Mouse (Mus musculus): Measurements from ENCODE around the gene Sez6l2. TPM values are rescaled to one million over a fixed set of nuclear protein-coding genes. Genes with fewer than 3 reads are reported as not detected.
A peak's percentile ranks its signal among the peaks of the same experiment; 100 is the strongest.
"Not testable (repeated sequence)": the region's sequence is repeated elsewhere in the genome, so short reads cannot be mapped to it uniquely, and the experiment has no call there.

The Sez6l2 gene
- under 1 TPM; 0.17 to 0.58 TPM for polyA plus RNA-seq (2017; shearing (Covaris generic))

DNA sequence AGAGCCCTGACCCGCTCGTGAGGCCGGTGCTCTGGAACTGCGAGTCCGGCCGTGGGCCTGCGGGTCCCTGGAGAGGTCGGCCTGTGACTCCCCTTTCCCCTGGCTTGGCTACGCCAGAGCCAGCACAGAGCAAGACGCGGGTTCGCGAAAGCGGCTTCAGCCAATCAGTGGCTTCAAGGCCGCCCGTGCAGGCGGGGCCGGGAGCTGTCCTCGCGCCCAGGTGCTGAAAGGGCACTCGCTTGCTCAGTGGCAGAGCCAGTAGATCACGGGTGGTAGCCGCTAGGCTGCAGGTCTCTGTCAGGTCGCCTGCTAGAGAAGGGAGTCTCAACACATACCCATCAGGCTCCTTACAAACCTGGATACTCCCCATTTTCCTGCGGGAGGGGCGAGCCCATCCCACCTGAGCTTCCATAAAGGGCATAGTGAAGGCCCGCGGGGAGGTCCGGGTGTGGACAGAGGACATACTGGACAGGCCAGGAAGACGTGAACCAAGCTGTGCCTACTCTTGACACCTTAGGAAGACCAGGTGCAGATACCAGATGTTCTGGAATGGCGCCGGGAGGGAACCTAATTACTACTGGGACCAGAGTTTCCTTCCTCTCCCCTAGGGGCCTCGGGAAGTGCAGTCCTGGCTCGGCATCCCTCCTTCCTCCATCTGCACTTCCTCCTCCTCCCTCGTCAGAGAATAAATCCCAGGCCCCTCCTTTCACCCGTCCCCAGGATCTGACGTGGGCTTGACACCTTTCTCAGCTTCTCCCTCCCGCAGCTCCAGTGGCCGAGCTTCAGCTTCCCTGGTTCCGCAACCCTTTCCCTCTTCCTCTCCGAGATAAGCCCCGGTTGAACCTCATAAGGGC lies at the start of gene Sez6l2:
Gene Sez6l2, plus strand, starts transcription at position 771 of the 854 bp plus-strand sequence.
- peak; percentile 74 for ATAC-seq

DNA sequence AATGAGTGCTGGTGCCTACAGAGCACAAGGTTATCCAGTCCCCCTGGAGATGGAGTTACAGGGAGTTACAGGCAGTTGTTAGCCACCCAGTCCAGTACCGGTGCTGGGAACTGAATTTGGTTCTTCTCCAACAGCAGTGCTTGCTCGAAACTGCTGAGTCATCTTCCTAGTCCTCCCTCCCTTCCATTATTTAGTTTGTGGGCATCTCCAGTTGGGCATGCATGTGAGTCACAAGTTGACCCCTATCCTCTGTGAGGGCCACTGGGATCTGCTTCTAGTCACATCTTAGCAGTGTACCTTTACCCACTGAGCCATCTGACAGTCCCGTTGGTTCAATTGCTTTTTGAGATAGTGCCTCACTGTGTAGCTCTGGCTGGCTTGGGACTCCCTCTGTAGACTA lies 44.8 kb upstream of the Sez6l2 start:
- ATAC-seq, result no peak

DNA sequence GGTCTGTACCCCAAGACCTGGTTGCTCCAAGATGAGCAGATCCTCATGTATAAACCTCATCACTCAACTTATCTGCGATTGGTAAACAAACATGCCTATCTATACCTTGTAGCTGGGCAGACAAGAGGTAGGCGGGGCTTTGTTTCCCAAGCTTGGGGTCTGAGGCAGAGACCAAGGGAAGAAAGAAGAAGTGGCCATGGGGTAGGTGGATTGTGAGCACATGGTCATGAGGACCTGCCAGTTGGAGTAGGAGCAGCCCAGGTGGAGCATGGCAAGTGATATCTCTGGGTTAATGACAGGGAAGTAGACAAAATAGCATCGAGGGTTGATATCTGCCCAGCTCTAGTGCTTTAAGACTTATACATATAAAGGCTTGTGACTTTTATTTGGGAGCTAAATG lies 35.5 kb upstream of the Sez6l2 start:
- no peak for ATAC-seq

DNA sequence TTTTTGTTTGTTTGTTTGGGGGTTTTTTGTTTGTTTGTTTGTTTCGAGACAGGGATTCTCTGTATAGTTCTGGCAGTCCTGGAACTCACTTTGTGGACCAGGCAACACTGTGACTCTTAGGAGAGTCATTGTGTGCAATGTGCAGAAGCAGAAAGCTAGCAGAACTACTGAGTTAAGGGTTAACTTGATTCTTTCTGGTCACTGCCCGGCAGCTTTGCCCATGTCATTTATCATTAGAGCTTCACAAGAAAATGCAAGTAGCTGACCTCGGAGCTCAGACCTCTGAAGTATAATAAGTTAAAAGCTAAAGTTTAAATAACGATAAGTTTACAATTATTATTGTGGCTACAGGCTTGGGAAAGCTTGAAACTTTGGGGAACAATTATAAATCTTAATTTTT lies 32.0 kb upstream of the Sez6l2 start:
- not testable (repeated sequence) for ATAC-seq

DNA sequence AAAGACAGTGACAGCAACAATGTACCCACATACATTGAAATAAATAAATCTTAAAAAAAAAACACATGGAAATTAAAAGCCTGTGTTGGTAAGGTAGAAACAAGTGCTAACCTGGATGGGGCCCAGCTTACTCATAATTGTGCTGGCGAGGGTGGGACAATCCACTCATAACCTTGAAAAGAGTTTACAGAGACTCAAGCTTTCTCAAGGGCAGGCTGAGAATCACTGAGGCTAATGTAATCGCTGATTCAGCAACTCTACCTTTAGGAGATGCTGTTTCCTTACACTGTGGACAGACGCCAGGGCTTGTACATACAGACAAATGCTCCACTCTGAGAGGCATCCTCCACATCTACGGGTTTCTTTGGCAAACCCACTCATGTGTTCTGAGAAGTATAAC lies 30.4 kb upstream of the Sez6l2 start:
- no peak for ATAC-seq

DNA sequence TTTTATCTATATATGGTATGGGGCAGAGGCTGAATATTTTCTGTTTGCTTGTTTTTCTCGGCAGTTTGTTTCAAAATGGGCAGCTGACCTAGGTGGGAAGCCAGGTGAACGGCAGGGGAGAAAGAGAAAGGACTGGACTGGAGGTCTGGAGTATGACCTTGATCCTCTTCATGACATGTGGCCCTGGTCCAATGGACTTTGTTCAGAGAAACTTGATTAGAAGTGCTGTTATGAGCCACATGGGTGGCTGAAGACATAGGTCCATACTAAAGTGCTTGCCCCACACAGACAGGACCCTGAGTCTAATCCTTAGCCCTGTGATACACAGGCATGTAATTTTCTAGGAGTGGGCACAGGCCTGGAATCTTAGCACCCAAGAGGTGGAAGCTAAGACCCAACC lies 28.8 kb upstream of the Sez6l2 start:
- no peak for ATAC-seq

DNA sequence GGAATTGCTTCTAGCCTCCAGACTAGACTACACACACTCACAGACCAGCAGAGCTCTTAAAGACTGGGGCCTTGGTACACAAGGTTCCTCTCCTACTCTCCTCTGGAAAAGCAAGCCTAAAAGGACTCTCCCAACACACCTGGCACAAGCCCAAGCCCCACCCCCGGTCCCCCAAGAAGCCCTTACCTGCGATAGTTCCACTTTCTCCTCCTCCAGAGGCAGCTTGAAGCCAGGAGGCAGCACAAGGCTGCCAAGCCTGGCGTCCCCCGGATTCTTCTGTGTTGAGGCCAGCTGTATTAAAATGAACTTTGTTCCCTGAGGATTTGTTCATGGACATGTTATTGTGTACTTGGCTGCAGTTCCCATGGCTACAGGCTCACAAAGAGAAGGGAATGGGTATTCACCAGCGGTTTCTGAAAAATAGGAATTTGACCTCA lies 27.7 kb upstream of the Sez6l2 start, which contains the start of gene Tmem219:
Gene Tmem219, minus strand, starts transcription at position 294 of the 437 bp plus-strand sequence.
- no peak for ATAC-seq

DNA sequence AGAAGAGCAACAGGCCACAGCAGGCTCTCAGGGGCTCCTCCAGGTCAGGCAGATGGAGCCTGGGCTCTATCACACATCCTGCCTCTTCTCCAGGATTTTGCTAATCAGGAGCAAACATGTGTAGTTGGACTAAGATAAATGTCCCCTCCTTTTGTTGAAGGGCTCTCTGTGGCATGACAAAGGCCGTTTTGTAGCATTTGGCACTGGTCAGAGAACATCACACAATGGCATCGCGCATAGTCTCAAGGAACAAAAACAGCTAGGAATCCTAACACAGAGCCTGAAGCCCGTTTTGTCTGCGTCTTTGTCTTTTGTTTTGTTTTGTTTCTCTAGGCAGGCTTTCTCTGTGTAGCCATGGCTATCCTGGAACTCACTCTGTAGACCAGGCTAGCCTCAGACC lies 26.4 kb upstream of the Sez6l2 start:
- no peak for ATAC-seq

DNA sequence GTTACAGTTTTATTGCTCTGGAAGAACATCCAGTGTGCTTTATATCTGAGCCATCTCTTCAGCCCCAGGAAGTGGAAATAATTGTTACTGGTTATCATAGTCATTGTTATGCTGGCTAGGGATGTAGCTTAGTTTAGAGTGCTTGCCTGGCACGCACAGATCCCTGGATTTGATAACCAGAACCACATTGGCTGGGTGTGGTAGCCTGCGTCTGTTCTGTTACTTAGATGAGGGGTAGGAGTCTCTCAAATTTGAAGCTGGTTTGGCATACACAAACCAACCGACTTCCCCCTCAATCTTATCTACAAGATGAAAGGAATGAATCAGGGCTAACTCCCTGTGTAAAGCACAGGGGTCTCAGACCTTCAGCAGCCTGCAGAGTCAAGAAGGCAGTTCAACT lies 24.1 kb upstream of the Sez6l2 start:
- no peak for ATAC-seq

DNA sequence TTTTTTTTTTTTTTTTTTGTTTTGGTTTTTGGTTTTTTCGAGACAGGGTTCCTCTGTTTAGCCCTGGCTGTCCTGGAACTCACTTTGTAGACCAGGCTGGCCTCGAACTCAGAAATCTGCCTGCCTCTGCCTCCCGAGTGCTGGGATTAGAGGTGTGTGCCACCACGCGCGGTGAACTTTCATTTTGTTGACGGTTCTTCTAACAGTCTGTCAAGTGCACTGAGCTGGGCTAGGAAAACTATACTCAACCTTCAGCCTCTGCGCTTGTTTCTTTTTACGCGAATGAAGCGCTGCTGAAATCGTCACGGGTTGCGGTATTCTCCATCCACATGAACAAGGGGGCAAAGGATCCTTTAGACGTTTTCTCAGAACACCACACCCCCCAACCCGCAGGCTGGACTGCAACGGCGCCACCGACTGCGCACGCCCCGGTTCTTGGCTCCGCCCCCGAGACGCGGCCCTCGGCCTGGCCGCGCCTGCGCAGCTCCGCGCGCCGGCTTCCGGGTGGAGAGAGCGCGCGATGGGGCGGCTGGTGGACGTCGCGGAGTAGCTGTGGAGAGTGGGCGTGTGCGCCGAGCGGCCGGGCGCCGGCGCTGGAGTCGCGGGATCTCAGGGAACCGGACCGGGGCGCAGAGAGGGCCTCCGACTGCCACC lies 21.9 kb upstream of the Sez6l2 start, which contains the start of gene Kctd13:
Gene Kctd13, plus strand, starts transcription at position 496 of the 654 bp plus-strand sequence.
- ATAC-seq, result peak; percentile 91

DNA sequence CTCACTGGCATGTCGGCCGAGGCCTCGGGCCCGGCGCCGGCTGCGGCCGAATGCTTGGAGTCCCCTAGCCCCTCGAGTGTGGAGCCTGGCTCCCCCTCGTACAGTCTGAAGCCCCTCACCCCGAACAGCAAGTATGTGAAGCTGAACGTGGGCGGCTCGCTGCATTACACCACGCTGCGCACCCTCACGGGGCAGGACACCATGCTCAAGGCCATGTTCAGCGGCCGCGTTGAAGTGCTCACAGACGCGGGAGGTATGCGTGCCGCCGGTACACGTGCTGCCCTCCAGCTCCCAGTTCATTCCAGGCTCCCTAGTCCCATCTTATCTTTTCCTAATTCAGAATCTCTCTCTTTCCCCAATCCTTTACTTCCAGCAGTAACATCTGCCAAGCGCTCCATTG lies 21.3 kb upstream of the Sez6l2 start:
- ATAC-seq, result peak; percentile 22

DNA sequence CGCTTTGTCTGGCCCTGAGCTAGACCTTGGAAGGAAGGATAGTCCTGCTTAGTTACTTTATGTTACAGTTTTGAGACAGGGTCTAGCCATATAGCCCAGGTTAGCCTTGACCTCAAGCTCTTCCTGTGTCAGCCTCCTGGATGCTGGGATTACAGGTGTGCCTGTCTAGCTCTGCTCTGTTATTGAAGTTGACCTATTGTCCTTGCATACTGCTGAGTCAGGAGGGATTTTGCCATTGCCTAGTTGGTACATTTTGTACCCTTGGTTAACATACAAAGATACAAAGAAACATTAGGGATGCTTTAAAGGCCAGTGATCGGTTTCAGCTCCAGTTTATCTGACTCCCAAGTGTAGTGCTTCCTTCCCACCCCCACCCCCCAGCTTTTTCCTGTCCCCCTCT lies 17.7 kb upstream of the Sez6l2 start:
- ATAC-seq, result no peak

DNA sequence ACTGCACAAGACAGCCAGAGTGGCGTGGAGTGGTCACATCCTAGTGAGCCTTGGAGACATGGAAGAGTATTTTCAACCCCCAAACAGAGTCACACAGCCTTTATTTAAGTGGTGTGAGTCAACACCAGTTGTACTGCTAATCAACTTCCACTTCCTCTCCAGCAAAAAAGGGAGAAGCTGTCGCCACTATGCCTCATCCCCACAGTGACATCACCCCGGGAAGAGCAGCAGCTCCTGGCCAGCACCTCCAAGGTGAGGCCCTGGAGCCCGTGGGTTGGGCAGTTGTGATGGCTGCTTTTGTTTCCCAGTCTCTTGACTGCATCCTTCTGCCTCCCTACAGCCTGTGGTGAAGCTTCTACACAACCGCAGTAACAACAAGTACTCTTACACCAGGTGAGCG lies 9.2 kb upstream of the Sez6l2 start:
- no peak for ATAC-seq

DNA sequence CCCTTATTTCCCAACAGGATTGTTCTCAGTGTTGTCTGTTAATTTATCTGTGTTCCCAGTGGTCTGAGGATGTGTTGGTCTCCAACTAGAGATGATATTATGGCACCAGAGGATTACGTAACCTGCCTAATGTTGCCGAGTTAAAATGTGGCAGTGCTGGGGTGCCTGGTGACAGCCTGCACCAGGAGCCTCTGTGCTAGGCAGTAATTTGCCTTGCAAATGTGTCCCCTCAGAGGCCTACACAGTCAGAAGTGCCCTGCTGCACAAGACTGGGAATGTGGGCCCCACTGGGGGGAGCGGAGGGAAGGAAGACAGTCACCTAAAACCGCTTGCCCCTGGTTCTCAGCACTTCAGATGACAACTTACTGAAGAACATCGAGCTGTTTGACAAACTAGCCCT lies 8.6 kb upstream of the Sez6l2 start:
- no peak for ATAC-seq

DNA sequence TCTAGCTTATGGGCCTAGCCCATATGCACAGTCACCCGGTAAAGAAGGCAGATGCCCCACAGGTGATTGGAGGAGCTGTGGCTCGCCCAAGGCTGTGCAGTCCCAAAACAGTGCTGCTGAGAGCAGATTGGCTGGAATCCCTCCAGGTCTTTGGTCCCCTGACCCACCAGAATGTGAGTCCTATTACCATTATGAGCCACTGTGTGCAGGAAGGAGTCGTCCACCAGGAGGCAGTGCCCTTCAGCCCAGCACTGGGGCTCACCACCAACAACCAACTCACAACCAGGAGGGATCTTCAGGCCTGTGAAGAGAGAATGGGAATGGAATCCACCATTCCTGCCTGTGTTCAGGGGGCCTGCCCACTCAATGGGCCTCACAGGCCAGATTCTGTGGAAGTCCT lies 3.8 kb upstream of the Sez6l2 start:
- ATAC-seq, result no peak

DNA sequence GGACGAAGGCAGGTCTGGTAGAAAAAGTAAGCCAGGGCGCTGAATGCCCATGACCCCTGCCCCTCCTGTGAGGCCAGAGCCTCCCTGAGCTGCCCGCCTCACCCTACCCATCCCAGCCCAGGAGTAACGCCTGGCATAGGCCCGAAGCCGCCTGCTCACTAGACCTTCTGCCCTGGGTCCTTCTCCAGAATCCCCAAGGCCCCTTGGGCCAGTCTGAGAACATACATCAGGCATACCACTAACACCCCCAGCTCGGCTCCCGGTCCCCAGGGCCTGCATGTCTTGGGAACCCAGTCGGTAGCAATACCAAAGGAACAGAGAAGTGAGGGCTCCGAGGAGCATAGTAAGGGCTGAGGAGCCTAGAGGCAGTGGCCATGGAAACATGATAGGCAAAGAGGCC lies 1.7 kb upstream of the Sez6l2 start:
- no peak for ATAC-seq

DNA sequence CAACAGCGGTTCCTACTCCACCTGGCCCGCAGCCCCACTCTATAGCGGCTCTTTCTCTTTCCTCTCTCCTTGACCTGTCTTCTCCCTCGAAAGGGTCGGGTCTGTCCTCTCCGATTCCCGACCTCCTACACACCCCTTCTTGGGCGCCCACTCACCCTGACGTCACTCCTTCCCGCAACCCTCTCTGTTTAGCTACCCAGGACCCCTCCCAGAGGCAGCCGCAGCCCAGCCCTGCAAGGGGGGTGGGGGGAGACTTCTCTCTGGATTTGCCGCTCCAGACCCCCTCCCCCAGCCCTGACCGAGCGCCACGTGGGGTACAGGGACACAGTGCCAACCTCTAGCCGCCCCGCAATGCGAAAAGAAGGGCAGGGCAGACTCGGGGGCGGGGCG lies 965 bp upstream of the Sez6l2 start, which contains the start of gene Asphd1:
Gene Asphd1, minus strand, starts transcription at position 180 of the 390 bp plus-strand sequence.
- ATAC-seq, result no peak

DNA sequence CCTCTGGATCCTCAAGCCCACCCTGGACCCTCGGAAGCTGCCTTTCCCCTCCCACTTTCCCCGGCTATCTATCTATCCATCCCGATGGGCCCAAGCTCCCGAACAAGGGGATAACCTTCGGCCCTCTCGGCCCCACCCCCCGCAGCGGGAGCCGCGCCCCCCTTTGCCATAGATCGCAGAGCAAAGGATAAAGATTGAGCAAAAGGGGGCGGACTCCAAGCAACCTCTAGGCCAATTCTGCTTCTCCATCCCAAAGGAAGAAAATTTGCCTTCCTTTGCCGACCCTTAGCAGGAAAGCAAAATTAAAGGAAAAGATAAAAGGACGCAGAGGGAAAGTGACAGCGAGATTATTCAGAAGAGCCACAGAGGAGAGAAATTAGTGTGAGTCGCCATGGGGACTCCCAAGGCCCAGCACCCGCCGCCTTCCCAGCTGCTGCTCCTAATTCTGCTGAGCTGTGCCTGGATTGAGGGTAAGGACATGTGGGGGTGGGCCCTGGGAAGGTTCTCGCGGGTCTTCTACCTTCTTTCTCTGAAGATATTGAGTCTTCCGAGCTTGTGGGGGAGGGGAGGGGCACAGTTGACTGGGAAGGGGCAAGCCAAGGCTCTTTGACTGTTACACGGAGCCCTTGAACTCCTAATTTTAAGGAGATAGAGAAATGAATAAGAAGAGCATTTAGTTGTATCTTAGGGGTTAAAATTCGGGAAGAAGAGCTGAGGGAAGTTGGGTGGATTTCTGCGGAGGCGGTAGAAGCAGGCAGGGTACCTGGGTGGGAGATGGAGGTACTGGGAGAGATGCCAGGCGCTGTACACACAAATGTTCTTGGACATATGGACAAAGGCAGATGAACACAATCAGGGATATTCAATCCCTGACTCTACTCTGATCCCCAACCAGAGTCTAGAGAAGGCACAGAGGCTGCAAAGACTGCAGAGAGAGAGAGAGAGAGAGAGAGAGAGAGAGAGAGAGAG lies 568 bp downstream of the Sez6l2 start:
- no peak for ATAC-seq

DNA sequence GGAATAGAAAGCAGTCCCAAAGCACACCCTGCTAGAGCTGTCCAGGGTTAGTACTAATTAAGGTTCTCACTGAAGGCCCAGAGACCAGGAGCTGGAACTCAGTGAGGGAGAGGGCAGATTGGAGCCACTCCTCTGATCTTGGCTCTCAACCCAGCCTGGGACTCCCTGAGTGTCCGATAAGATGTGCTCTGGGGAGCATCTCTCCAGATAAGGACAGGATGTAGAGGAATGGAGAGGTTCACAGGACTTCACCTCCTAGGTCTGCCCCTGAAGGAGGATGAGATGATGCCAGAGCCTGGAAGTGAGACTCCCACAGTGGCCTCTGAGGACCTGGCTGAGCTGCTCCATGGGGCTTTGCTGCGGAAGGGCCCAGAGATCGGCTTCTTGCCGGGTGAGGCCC lies 1.4 kb downstream of the Sez6l2 start:
- no peak for ATAC-seq

DNA sequence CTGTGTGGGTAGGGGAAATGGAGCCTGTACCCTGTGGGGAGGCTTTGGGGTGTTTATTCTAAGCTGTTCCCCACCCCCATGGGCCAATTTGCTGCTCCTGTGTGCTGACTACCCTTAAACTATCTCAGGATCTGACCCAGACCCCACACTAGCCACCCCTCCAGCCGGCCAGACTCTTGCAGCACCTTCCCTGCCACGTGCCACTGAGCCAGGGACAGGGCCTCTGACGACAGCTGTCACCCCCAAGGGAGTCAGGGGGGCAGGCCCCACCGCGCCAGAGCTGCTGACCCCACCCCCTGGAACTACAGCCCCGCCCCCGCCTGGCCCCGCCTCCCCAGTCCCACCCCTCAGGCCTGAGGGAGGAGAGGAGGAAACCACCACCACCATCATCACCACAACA lies 2.3 kb downstream of the Sez6l2 start:
- no peak for ATAC-seq

DNA sequence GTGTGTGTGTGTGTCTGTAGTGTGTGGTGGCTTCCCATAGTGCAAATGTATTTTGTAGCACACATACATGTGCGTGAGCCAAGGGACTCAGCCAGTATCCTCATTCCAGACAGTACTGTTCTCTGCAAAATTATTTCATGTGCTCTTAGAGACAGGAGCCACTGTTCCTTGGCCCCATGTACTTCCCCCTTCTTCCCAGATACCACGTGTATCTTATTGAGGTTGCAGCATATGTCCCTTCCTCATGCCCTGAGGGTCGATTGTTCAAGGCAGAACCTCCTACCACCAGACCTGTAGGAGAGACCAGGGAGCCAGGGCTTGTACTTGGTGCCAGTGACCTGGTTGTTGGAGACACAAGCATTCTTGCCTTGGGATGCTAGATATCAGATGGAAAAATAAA lies 4.8 kb downstream of the Sez6l2 start:
- ATAC-seq, result no peak

DNA sequence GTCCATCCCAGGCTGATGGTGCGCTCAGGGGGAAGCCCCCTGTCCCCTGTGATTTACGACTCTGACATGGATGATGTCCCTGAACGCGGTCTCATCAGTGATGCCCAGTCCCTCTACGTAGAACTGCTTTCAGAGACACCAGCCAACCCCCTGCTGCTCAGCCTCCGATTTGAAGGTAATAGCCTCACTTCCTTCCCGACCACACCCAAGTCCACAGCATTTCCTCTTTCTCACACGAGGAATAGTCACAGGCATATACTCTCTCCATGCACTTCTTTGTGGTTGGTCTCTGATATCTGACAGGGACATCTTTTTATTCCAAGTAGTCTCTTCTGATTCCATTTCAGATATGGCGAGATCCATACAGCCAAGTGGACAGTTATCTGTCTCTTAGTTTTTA lies 9.4 kb downstream of the Sez6l2 start:
- no peak for ATAC-seq

DNA sequence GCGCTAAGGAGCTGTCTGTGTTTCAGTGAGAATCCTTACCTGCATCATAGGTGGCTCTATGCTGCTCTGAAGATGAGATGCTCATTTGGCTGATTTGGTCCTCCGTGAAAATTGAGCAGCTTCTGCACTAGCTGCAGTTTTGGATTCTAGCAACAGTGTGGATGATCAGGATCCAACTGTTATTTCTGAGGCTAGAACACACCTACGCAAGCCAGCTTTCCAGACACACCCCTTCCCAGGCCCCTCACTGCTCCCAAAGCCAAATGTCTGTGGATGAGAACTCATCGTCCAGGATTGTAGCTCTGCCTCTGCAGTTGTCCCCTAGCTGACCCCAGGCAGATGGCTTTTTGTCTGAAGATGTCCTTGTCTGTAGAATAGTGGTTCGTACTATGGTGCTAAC lies 10.7 kb downstream of the Sez6l2 start:
- no peak for ATAC-seq

All from activated CD4-positive, CD25-positive, alpha-beta regulatory T cell, adult 4 months (primary cell).